Mouse (Mus musculus): ENCODE measurements around the gene Fam114a2. TPM values are rescaled to one million over a fixed set of nuclear protein-coding genes. Genes with fewer than 3 reads are reported as not detected.
A peak's percentile ranks its signal among the peaks of the same experiment; 100 is the strongest.

Fam114a2 gene
- total and polyA plus RNA-seq, 2 experiments from 2014 or later: 43.7 to 61.0 TPM

GRCm38 (mm10) chr11:57498215-57498614 lies 20.2 kb downstream of the Fam114a2 start:
- whole genome bisulfite sequencing: 94% methylated on average over 5 of the region's 5 CpGs
- Histone ChIP-seq H3K36me3 (ENCODE audit: insufficient read depth) (peaks cover 40% of the 10 kb centered on the region), H3K9ac (no peak overlapping the region)

GRCm38 (mm10) chr11:57497701-57498100 lies 20.7 kb downstream of the Fam114a2 start:
- Histone ChIP-seq H3K27me3 (ENCODE audit: insufficient read depth, low read length) (no peaks in the 10 kb centered on the region), H3K4me2 (ENCODE audit: low read depth) (no peak overlapping the region), H3K4me1 (ENCODE audit: insufficient read depth) (no peaks in the 10 kb centered on the region), H3K9ac (no peak overlapping the region), H3K9me3 (ENCODE audit: low read length) (no peaks in the 10 kb centered on the region), H3K36me3 (ENCODE audit: insufficient read depth) (peaks cover 45% of the 10 kb centered on the region), H3K4me3 (ENCODE audit: low read depth, low read length) (no peak overlapping the region), H3K27ac (ENCODE audit: low read depth, low read length) (no peak overlapping the region)
- ATAC-seq (no peak), DNase-seq (no peak)
- WGBS: 65% methylated on average over 3 of the region's 3 CpGs
- no peak for TF ChIP-seq CTCF (IDR thresholded peaks at IDR 0.05; ENCODE audit: low read depth)

More at GRCm38 (mm10) chr11:57498215-57498614, 20.2 kb downstream of the Fam114a2 start:
- Histone ChIP-seq H3K4me3 (ENCODE audit: low read depth, low read length) (no peak overlapping the region), H3K9me3 (ENCODE audit: low read length) (no peaks in the 10 kb centered on the region), H3K4me1 (ENCODE audit: insufficient read depth) (no peaks in the 10 kb centered on the region), H3K4me2 (ENCODE audit: low read depth) (no peak overlapping the region), H3K27ac (ENCODE audit: low read depth, low read length) (no peak overlapping the region), H3K27me3 (ENCODE audit: insufficient read depth, low read length) (no peaks in the 10 kb centered on the region)
- no peak for TF ChIP-seq CTCF (IDR thresholded peaks at IDR 0.05; ENCODE audit: low read depth)
- no peak for ATAC-seq
- DNase-seq: no peak

GRCm38 (mm10) chr11:57496462-57497039 lies 21.9 kb downstream of the Fam114a2 start:
- H3K36me3 ChIP-seq (ENCODE audit: insufficient read depth): peaks cover 56% of the 10 kb centered on the region
- no peaks in the 10 kb centered on the region for H3K27me3 ChIP-seq (ENCODE audit: insufficient read depth, low read length)
- no peak overlapping the region for H3K4me2 ChIP-seq (ENCODE audit: low read depth)
- TF ChIP-seq CTCF (IDR thresholded peaks at IDR 0.05; ENCODE audit: low read depth): no peak
- no peak overlapping the region for H3K4me3 ChIP-seq (ENCODE audit: low read depth, low read length)
- H3K9ac ChIP-seq: no peak overlapping the region
- H3K4me1 ChIP-seq (ENCODE audit: insufficient read depth): no peaks in the 10 kb centered on the region
- no peaks in the 10 kb centered on the region for H3K9me3 ChIP-seq (ENCODE audit: low read length)
- H3K27ac ChIP-seq (ENCODE audit: low read depth, low read length): no peak overlapping the region
- DNase-seq (no peak), ATAC-seq (no peak)
- 23% methylated on average over 3 of the region's 3 CpGs for WGBS

- H3K9ac ChIP-seq: no peak overlapping the region
- 70% methylated on average over 5 of the region's 5 CpGs for WGBS
- ATAC-seq (no peak), DNase-seq (no peak)
- no peaks in the 10 kb centered on the region for H3K27me3 ChIP-seq (ENCODE audit: insufficient read depth, low read length)
- H3K4me3 ChIP-seq (ENCODE audit: low read depth, low read length): no peak overlapping the region
- H3K4me2 ChIP-seq (ENCODE audit: low read depth): no peak overlapping the region
- TF ChIP-seq CTCF (IDR thresholded peaks at IDR 0.05; ENCODE audit: low read depth): no peak
- H3K27ac ChIP-seq (ENCODE audit: low read depth, low read length): no peak overlapping the region
- H3K4me1 ChIP-seq (ENCODE audit: insufficient read depth): no peaks in the 10 kb centered on the region
- H3K9me3 ChIP-seq (ENCODE audit: low read length): no peaks in the 10 kb centered on the region
- H3K36me3 ChIP-seq (ENCODE audit: insufficient read depth): peaks cover 71% of the 10 kb centered on the region
Observed at GRCm38 (mm10) chr11:57488436-57488835, 30.0 kb downstream of the Fam114a2 start.

- Histone ChIP-seq H3K27me3 (ENCODE audit: insufficient read depth, low read length) (no peaks in the 10 kb centered on the region), H3K4me3 (ENCODE audit: low read depth, low read length) (no peak overlapping the region), H3K4me2 (ENCODE audit: low read depth) (no peak overlapping the region), H3K9me3 (ENCODE audit: low read length) (no peaks in the 10 kb centered on the region), H3K9ac (no peak overlapping the region), H3K4me1 (ENCODE audit: insufficient read depth) (no peaks in the 10 kb centered on the region), H3K36me3 (ENCODE audit: insufficient read depth) (peaks cover 11% of the 10 kb centered on the region), H3K27ac (ENCODE audit: low read depth, low read length) (no peak overlapping the region)
- 37% methylated on average over 5 of the region's 5 CpGs for WGBS
- DNase-seq: peak; percentile 24
- no peak for TF ChIP-seq CTCF (IDR thresholded peaks at IDR 0.05; ENCODE audit: low read depth)
- ATAC-seq: peak; percentile 39; the same call in 1 of the 2 replicates
Observed at GRCm38 (mm10) chr11:57478077-57478476, 40.3 kb downstream of the Fam114a2 start.

GRCm38 (mm10) chr11:57475119-57475518 lies 43.3 kb downstream of the Fam114a2 start:
- no peak overlapping the region for H3K4me2 ChIP-seq (ENCODE audit: low read depth)
- H3K27ac ChIP-seq (ENCODE audit: low read depth, low read length): no peak overlapping the region
- TF ChIP-seq CTCF (IDR thresholded peaks at IDR 0.05; ENCODE audit: low read depth): peak; percentile 89
- H3K27me3 ChIP-seq (ENCODE audit: insufficient read depth, low read length): no peaks in the 10 kb centered on the region
- H3K4me3 ChIP-seq (ENCODE audit: low read depth, low read length): no peak overlapping the region
- H3K9me3 ChIP-seq (ENCODE audit: low read length): no peaks in the 10 kb centered on the region
- 44% methylated on average over 6 of the region's 6 CpGs for WGBS
- no peaks in the 10 kb centered on the region for H3K36me3 ChIP-seq (ENCODE audit: insufficient read depth)
- H3K9ac ChIP-seq: no peak overlapping the region
- DNase-seq (peak; percentile 84), ATAC-seq (peak; percentile 50; the same call in 1 of the 2 replicates)
- H3K4me1 ChIP-seq (ENCODE audit: insufficient read depth): no peaks in the 10 kb centered on the region

GRCm38 (mm10) chr11:57474296-57474941 lies 44.0 kb downstream of the Fam114a2 start:
- H3K4me3 ChIP-seq (ENCODE audit: low read depth, low read length): no peak overlapping the region
- no peaks in the 10 kb centered on the region for H3K4me1 ChIP-seq (ENCODE audit: insufficient read depth)
- WGBS: 55% methylated on average over 6 of the region's 6 CpGs
- H3K4me2 ChIP-seq (ENCODE audit: low read depth): no peak overlapping the region
- H3K36me3 ChIP-seq (ENCODE audit: insufficient read depth): no peaks in the 10 kb centered on the region
- DNase-seq (peak; percentile 80), ATAC-seq (peak; percentile 62)
- no peaks in the 10 kb centered on the region for H3K27me3 ChIP-seq (ENCODE audit: insufficient read depth, low read length)
- no peak overlapping the region for H3K27ac ChIP-seq (ENCODE audit: low read depth, low read length)
- H3K9me3 ChIP-seq (ENCODE audit: low read length): no peaks in the 10 kb centered on the region
- no peak overlapping the region for H3K9ac ChIP-seq
- TF ChIP-seq CTCF (IDR thresholded peaks at IDR 0.05; ENCODE audit: low read depth): no peak

Data from forebrain, postnatal 0 days (tissue).